Mouse (Mus musculus) v-Abl transformed pro-B cells (cell line): ENCODE results near the gene Drg2.

Experiments
- in situ Hi-C, 2 experiments: fragments of 400-800 bp; cut with MboI; formaldehyde crosslinking; loops; one replicate each; pipeline ENCODE4 v1.15.1; 2025; ENCODE audit not compliant: unreplicated experiment in 2 of 2

The Drg2 gene

GRCm38 (mm10) chr11:60457973-60458372 is 3.6 kb downstream of the Drg2 start:
- in situ Hi-C loops = no loop called here

- in situ Hi-C loops = no loop called here
These were observed 11.6 kb downstream of the Drg2 start for GRCm38 (mm10) chr11:60465943-60466380.

DNA sequence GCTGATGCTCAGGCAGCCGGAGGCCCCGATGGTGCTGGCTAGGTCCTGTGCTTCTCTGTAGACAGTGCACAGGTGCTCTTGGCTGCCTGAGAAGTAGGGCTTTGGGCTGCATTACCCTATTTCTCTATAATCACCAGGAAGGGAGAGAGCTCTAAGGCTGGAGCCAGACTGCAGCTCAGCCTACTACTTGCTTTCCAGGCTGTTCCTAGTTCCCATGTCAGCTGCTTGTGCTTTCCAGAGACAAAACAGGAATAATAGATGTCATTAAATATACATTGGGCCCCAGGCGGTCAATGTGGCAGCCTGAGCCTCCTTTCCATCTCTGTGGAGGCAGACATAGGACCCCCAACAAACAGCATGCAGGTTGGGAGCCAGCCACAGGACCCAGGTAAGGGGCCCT is 14.6 kb downstream of the Drg2 start, which contains the start of gene Myo15:
Gene Myo15, plus strand, starts transcription at position 301 of the 400 bp plus-strand sequence.
- in situ Hi-C loops = no loop called here

DNA sequence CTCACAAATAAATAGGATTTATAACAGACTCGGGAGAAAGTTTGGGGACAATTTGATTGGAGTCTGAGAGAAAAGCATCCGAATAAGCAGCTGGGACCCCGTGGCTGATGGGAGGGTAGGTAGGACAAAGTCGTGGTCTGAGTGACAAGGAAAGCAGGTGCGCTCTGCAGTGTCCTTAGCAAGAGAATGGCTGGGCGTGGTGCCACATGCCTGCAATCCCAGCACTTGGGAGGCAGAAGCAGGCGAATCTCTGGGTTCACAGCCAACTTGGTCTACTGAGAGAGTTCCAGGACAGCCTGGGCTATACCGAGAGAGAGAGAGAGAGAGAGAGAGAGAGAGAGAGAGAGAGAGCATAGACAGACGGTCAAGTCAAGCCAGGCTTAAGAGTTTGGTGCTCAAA is 16.4 kb downstream of the Drg2 start:
- in situ Hi-C loops = no loop called here

DNA sequence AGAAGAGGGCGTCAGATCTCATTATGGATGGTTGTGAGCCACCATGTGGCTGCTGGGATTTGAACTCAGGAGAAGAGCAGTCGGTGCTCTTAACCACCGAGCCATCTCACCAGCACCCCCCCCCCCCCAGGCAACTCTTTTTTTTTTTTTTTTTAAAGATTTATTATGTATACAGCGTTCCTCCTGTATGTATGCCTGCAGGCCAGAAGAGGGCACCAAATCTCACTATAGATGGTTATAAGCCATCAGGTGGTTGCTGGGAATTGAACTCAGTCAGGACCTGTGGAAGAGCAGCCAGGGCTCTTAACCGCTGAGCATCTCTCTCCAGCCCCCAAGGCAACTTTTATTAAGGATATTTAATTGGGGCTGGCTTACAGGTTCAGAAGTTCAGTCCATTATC is 20.1 kb downstream of the Drg2 start:
- in situ Hi-C loops = no loop called here

- in situ Hi-C loops = no loop called here
These were observed 21.4 kb downstream of the Drg2 start for GRCm38 (mm10) chr11:60475668-60476362.

GRCm38 (mm10) chr11:60478121-60478520 is 23.7 kb downstream of the Drg2 start:
- in situ Hi-C loops = no loop called here

DNA sequence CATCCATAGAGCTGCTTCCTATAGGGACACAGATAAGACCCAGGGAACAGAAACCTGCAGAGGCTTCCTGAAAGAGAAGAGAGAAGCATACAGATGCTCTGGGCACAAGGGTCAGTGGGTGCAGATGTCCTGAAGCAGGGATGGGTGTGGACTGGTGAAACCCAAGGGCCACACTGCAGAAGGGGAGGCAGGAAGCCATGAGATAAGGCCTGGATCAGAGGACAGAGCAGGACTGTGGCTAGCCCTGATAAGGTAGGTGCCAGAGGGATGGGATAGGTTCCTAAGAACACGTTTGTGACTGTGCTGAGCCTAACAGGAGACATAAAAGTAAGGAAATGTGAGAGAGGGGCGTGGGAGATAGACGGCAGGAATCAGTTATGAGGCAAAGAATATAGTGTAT is 31.9 kb downstream of the Drg2 start:
- in situ Hi-C loops = no loop called here

GRCm38 (mm10) chr11:60492726-60493125 is 38.3 kb downstream of the Drg2 start:
- in situ Hi-C loops = no loop called here

DNA sequence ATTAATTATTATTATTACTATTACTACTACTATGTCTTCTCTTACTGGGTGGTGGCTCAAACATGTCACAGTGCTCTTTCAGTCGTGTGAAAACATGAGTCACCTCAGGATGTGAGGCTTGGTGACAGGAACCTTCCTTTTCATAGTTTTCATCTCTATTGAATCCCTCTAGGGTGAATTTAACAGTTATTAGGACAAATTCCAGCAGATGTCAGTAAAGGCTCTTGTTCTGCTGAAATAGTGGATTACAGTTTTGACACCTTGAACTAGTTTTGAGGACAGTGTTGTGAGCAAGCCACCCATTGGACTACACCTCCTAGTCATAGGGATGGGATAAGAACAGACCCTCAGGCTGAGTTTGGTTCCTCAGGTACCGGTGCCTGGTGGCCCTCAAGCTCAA is 41.3 kb downstream of the Drg2 start:
- in situ Hi-C loops = no loop called here

DNA sequence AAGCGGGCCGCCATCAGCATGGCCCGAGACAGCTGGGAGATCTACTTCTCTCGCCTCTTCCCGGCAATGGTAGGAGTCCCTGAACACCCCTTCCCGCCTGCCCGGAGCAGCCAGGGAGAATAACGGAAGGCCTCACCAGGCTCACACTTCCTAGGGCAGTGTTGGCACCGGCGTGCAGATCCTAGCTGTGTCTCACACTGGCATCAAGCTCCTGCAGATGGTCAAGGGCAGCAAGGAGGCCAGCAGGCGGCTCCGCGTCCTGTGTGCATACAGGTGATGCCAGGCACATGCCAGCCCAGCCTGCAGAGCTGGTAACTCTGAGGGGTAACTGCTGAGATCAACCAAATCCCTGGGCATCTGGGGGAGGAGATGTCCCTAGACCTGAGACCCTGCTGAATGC is 52.9 kb downstream of the Drg2 start:
- in situ Hi-C loops = no loop called here

DNA sequence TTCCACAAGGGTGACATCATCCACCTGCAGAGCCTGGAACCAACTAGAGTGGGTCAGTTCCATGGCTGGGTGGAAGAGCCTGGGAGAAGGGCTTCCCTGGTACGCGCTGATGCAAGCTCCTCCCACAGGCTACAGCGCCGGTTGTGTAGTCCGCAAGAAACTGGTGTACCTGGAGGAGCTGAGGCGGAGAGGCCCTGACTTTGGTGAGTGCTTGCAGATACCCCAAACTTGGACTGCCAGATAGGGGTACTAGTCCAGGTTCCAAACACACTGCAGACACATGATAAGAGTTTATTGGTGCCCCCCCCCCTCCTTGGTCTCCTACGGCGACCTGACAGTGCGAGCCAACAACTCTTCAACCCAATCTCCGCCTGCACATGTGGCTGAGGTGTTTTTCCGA is 54.6 kb downstream of the Drg2 start:
- in situ Hi-C loops = no loop called here

DNA sequence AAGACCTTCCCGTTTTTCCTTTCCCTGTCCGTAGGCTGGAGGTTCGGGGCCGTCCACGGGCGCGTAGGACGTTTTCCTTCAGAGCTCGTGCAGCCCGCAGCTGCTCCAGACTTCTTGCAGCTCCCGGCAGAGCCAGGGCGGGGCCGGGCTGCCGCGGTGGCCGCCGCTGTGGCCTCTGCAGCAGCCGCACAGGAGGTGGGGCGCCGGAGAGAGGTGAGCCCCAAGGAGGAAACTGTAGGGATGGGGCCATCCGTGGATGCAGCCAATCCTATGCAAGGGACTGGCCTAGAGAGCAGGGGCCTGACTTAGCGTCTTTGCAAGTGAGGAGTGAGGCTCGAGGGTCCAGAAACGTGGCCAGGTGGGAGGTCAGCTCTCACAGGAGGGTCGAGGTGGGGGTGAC is 55.1 kb downstream of the Drg2 start:
- in situ Hi-C loops = no loop called here

DNA sequence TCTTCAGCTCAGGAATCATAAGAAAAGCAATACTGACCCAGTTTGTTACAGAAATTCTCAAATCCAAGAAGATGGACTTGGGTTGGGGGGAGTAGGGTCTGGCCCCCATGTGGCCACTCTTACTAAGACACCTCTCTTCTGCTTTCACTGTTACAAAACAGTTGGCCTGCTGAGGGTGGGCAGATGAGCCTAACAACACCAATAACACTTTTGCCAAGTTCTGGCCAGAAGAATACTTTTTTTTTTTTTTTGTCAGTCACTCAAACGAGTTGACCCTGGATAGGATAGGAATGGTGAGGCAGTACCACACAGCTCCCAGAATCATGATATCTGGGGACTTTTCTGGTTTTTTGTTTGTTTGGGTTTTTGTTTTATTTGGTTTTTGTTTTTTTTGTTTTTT is 57.5 kb downstream of the Drg2 start:
- in situ Hi-C loops = no loop called here

DNA sequence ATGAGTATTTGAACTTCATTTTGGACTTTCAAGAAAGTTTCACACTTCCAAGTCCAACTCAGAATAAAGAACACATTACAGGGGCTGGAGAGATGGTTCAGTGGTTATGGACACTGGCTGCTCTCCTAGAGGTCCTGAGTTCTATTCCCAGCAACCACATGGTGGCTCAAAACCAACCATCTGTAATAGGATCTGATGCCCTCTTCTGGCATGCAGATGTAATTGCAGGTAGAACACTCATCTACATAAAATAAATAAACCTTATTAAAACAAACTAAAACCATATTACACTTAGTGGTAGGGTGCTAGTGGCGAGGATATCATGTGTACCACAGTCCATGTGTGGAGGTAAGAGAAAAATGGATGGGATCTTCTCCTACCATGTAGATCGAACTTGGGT is 58.1 kb downstream of the Drg2 start:
- in situ Hi-C loops = no loop called here

DNA sequence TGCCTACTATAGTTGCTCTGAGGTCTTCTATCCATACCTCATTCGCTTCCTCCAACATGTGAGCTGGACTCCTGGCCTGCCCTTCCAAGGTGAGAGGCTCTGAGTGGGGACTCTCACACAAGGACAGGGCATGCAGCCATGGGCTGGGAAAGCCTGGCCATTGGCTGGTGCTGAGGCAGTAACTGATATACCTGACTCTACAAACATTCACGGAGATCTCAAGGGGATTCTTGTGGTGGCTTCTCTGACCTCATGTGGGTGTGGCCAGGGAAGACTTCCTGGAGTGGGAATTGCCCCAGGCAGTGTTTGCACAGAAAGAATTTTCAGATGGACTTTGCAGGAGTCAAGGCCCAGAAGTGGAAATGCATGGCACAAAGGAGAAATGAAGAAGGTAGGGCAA is 60.5 kb downstream of the Drg2 start:
- in situ Hi-C loops = no loop called here

GRCm38 (mm10) chr11:60518305-60518704 is 63.9 kb downstream of the Drg2 start:
- in situ Hi-C loops = no loop called here
